Mouse (Mus musculus) forebrain, embryonic 13.5 days (tissue): ENCODE results near the gene Pdzrn3. TPM values are rescaled to one million over a fixed set of nuclear protein-coding genes. Genes with fewer than 3 reads are reported as not detected.

ENCODE experiments used
- ATAC-seq: fragments of 200-750 bp; cut with Nextera tagmentation; 2 replicates; pipeline ENCODE4 v1.8.0; 2017
- H3K27ac ChIP-seq: fragments of 300-500 bp; sonication (generic); 2 replicates; pipeline ENCODE4 v1.5.1; 2015; ENCODE audit warnings: inconsistent platforms, mild to moderate bottlenecking, moderate library complexity
- H3K27me3 ChIP-seq: fragments of 300-500 bp; sonication (generic); 2 replicates; pipeline ENCODE4 v1.6.1; 2015; ENCODE audit warnings: mild to moderate bottlenecking, inconsistent platforms
- H3K36me3 ChIP-seq: fragments of 300-500 bp; sonication (generic); 2 replicates; pipeline ENCODE4 v1.6.1; 2015; ENCODE audit warnings: mild to moderate bottlenecking, inconsistent platforms; ENCODE audit not compliant: poor library complexity, severe bottlenecking
- H3K4me1 ChIP-seq: fragments of 300-500 bp; sonication (generic); 2 replicates; pipeline ENCODE4 v1.6.1; 2015; ENCODE audit warnings: inconsistent platforms
- H3K4me2 ChIP-seq: fragments of 300-500 bp; sonication (generic); 2 replicates; pipeline ENCODE4 v1.6.1; 2015; ENCODE audit warnings: inconsistent platforms, mild to moderate bottlenecking, moderate library complexity
- H3K4me3 ChIP-seq: fragments of 300-500 bp; sonication (generic); 2 replicates; pipeline ENCODE4 v1.5.1; 2015; ENCODE audit warnings: mild to moderate bottlenecking, inconsistent platforms
- H3K9ac ChIP-seq: fragments of 300-500 bp; sonication (generic); 2 replicates; pipeline ENCODE4 v1.6.1; 2015; ENCODE audit warnings: mild to moderate bottlenecking, inconsistent platforms
- H3K9me3 ChIP-seq: fragments of 300-500 bp; sonication (generic); replicated peaks from 2 replicates; pipeline ENCODE4 v1.6.1; 2016; ENCODE audit warnings: inconsistent platforms
- WGBS: fragments of 180-500 bp; shearing (Covaris S2); methylation state at CpG from one replicate; pipeline ENCODE4 v1.1.7; 2015; 5-methylcytosine and 5-hydroxymethylcytosine counted together
- polyA plus RNA-seq: library from polyadenylated mRNA; unstranded; fragments of >200 nt; fragmentation: Nextera tagmentation; extraction: Ambion mirVana; gene quantifications from 2 replicates; pipeline ENCODE4 v1.2.1, GENCODE M21; 2015

Gene Pdzrn3
- polyA plus RNA-seq, 1 experiment from 2014 or later: 13.1 TPM

DNA sequence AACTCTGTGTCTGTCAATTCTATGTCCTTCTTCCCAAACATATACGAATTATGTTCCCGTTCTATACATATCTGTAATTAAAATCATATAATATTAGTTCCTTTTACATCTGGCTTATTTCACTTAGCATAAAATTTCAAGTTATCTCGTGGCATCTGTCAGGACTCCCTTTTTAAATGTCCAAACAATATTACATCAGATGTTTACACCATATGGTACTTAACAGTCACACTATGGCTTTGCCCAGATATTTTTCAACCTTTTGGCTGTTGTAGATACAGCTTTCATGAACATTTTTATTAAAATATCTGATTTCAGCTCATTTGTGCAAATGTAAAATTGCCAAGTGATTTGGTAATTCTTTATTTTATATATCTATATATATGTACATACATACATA, 242.3 kb downstream of the Pdzrn3 start:
- Histone ChIP-seq H3K27me3 (no peaks in the 10 kb centered on the region), H3K4me1 (no peaks in the 10 kb centered on the region), H3K4me3 (no peak overlapping the region), H3K9me3 (no peaks in the 10 kb centered on the region), H3K27ac (no peak overlapping the region), H3K4me2 (no peak overlapping the region), H3K9ac (no peak overlapping the region), H3K36me3 (no peaks in the 10 kb centered on the region)
- WGBS: 87% methylated on average over 3 of the region's 3 CpGs
- ATAC-seq: no peak

DNA sequence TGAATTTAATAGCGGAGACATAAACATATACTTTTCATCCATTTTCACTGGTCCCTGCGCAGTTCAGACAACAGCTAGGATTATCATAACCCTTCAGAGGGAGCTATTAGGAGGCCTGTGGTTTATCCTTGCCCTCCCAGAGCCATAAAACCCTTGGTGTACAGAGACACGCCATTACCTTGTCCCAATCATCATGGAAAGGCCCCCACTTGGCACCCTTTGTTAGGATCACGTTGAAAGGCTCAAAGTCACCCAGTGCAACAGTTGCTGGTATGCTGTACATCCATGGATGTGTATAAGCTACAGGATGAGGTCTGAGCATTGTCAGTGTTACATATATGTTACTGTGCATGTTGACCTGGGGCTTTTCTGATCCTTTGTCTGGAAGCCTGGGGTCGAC, 252.3 kb downstream of the Pdzrn3 start:
- WGBS: 83% methylated on average over 5 of the region's 5 CpGs
- ATAC-seq: no peak
- no peaks in the 10 kb centered on the region for H3K9me3 ChIP-seq

DNA sequence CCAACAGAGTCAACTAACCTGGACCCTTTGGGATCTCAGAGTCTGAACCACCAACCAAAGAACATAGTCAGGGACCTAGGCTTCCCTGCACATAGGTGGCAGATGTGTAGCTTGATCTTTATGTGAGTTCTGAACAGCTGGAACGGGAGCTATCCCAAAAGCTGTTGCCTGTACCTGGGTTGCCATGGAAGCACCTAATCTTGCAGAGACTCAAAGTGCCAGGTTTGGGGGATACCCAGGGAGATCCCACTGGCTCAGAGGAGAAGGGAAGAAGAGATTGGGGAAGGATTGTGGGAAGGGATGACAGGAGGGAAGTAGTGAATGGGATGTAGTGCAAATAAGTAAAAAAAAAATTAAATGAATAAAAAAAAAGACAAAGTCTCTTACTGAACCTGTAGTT, 268.7 kb downstream of the Pdzrn3 start:
- H3K4me1 ChIP-seq: peaks cover 4% of the 10 kb centered on the region; the same call in 1 of the 2 replicates
- H3K4me3 ChIP-seq: no peak overlapping the region
- no peaks in the 10 kb centered on the region for H3K9me3 ChIP-seq
- no peaks in the 10 kb centered on the region for H3K27me3 ChIP-seq
- ATAC-seq: no peak
- H3K9ac ChIP-seq: no peak overlapping the region
- no peak overlapping the region for H3K4me2 ChIP-seq
- no peak overlapping the region for H3K27ac ChIP-seq
- 82% methylated on average over 1 of the region's 1 CpGs for WGBS
- no peaks in the 10 kb centered on the region for H3K36me3 ChIP-seq

More for the DNA sequence above, 252.3 kb downstream of the Pdzrn3 start:
- no peaks in the 10 kb centered on the region for H3K4me1 ChIP-seq
- no peak overlapping the region for H3K4me3 ChIP-seq
- H3K27ac ChIP-seq: no peak overlapping the region
- H3K36me3 ChIP-seq: no peaks in the 10 kb centered on the region
- no peak overlapping the region for H3K9ac ChIP-seq
- no peaks in the 10 kb centered on the region for H3K27me3 ChIP-seq
- no peak overlapping the region for H3K4me2 ChIP-seq

DNA sequence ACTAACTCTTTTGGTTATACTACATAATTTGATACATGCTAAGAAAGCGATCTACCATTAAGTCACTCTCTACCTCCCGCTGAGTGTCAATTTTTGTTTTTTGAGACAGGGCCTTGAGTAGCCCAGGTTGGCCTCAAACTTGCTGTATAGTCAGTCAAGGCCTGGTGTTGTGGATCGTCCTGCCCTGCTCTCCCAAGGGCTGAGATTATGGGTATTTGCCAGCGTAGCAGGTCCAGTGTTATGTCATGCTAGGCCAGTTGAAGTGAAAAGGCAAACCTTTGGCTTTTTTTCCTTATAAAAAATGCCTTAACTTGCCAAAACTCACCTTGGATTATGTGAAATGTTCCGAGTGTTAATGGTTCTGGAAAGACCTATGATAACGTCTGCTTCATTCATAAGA, 274.2 kb downstream of the Pdzrn3 start:
- no peak overlapping the region for H3K4me3 ChIP-seq
- peaks cover 4% of the 10 kb centered on the region; the same call in 1 of the 2 replicates for H3K4me1 ChIP-seq
- H3K36me3 ChIP-seq: no peaks in the 10 kb centered on the region
- ATAC-seq: no peak
- no peak overlapping the region for H3K9ac ChIP-seq
- no peaks in the 10 kb centered on the region for H3K9me3 ChIP-seq
- WGBS: 94% methylated on average over 6 of the region's 6 CpGs
- H3K27me3 ChIP-seq: no peaks in the 10 kb centered on the region
- H3K27ac ChIP-seq: no peak overlapping the region
- H3K4me2 ChIP-seq: no peak overlapping the region

DNA sequence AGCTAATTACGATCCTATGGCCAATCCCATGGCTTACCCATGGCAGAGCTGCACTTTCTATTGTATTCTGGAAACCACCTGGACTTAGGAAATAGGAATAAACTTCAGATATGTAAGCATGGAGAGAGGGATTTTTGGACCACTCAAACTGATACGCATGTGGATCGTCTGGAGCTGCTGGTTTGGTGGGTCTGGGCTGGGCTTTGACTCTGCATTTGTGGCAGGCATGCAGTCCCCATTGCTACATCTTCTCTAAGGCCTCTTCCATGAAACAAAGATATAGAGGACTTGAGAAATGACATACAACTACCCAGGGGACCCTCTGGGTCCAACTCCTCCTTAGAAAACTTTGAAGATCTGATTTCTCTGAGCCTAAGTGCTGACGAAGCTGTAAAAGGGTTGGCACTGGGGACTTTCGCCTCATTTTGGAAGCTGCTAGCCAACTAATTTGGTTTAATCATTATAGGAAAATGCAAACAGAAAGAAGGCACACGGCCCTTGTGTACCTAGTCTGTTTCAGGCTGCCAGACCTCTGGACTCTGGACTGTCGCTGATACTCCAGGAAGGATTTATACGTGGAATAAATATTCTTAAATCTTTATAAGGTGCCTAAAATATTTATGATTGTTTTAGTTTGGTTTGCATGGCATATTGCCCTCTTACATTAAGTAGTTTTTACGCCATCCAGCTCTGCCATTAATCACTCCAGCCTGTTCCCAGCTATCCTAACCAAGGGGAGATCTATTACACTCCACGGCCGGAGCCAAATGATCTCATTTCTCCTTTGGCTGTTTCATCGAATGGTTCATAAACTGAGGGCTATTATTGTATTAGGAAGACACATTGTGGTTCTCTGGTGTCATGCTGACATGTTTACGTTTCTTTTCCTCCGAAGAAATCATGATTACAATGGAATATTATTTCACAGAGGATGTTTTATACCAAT, 275.7 kb downstream of the Pdzrn3 start:
- ATAC-seq: no peak
- Histone ChIP-seq H3K27ac (no peak overlapping the region), H3K9ac (no peak overlapping the region), H3K36me3 (no peaks in the 10 kb centered on the region), H3K4me2 (no peak overlapping the region), H3K9me3 (no peaks in the 10 kb centered on the region), H3K27me3 (no peaks in the 10 kb centered on the region), H3K4me1 (peaks cover 4% of the 10 kb centered on the region; the same call in 1 of the 2 replicates), H3K4me3 (no peak overlapping the region)
- WGBS: 80% methylated on average over 14 of the region's 14 CpGs
